Mouse (Mus musculus): ENCODE results near the gene Rorc. TPM values are rescaled to one million over a fixed set of nuclear protein-coding genes. Genes with fewer than 3 reads are reported as not detected.
A peak's percentile ranks its signal among the peaks of the same experiment; 100 is the strongest.

Gene Rorc
- polyA plus RNA-seq, 1 experiment from 2014 or later: 1.0 TPM

- peak overlapping the region; percentile 59 for H3K4me3 ChIP-seq
- 4% methylated on average over 23 of the region's 23 CpGs for WGBS
- peak; percentile 61 for ATAC-seq (replicated peaks)
- peaks cover 15% of the 10 kb centered on the region; the same call in 1 of the 2 replicates for H3K27me3 ChIP-seq
- peaks cover 12% of the 10 kb centered on the region for H3K4me1 ChIP-seq
- peak overlapping the region; percentile 92 for H3K4me2 ChIP-seq (replicated peaks)
- peak overlapping the region; percentile 75 for H3K9ac ChIP-seq (replicated peaks)
- peak overlapping the region; percentile 53 for H3K27ac ChIP-seq (replicated peaks)
- no peaks in the 10 kb centered on the region for H3K9me3 ChIP-seq
- no peaks in the 10 kb centered on the region for H3K36me3 ChIP-seq
Measured at GRCm38 (mm10) chr3:94364154-94364526, 8.5 kb upstream of the Rorc start.

GRCm38 (mm10) chr3:94366761-94367160, 5.8 kb upstream of the Rorc start:
- Histone ChIP-seq H3K9ac (replicated peaks) (no peak overlapping the region), H3K4me1 (peaks cover 16% of the 10 kb centered on the region), H3K27me3 (peaks cover 15% of the 10 kb centered on the region; the same call in 1 of the 2 replicates), H3K36me3 (no peaks in the 10 kb centered on the region), H3K4me3 (no peak overlapping the region), H3K4me2 (replicated peaks) (no peak overlapping the region), H3K9me3 (no peaks in the 10 kb centered on the region), H3K27ac (replicated peaks) (no peak overlapping the region)
- peak; percentile 29 for ATAC-seq (replicated peaks)
- 20% methylated on average over 3 of the region's 3 CpGs for WGBS

- no peaks in the 10 kb centered on the region for H3K36me3 ChIP-seq
- ATAC-seq (replicated peaks): no peak
Measured at GRCm38 (mm10) chr3:94367511-94367910, 5.1 kb upstream of the Rorc start.

GRCm38 (mm10) chr3:94368631-94369030, 4.0 kb upstream of the Rorc start:
- Histone ChIP-seq H3K36me3 (no peaks in the 10 kb centered on the region), H3K4me1 (peaks cover 29% of the 10 kb centered on the region), H3K9me3 (no peaks in the 10 kb centered on the region), H3K27me3 (peaks cover 11% of the 10 kb centered on the region; the same call in 1 of the 2 replicates), H3K9ac (replicated peaks) (no peak overlapping the region), H3K4me3 (no peak overlapping the region), H3K27ac (replicated peaks) (no peak overlapping the region), H3K4me2 (replicated peaks) (no peak overlapping the region)
- ATAC-seq (replicated peaks): no peak
- 65% methylated on average over 6 of the region's 6 CpGs for WGBS

More at GRCm38 (mm10) chr3:94367511-94367910, 5.1 kb upstream of the Rorc start:
- H3K4me2 ChIP-seq (replicated peaks): no peak overlapping the region
- peaks cover 15% of the 10 kb centered on the region; the same call in 1 of the 2 replicates for H3K27me3 ChIP-seq
- 87% methylated on average over 6 of the region's 6 CpGs for WGBS
- H3K9ac ChIP-seq (replicated peaks): no peak overlapping the region
- no peak overlapping the region for H3K27ac ChIP-seq (replicated peaks)
- H3K4me3 ChIP-seq: no peak overlapping the region
- H3K9me3 ChIP-seq: no peaks in the 10 kb centered on the region
- H3K4me1 ChIP-seq: peaks cover 24% of the 10 kb centered on the region

- no peak overlapping the region for H3K4me2 ChIP-seq (replicated peaks)
- 67% methylated on average over 2 of the region's 2 CpGs for WGBS
- no peak for ATAC-seq (replicated peaks)
Measured at GRCm38 (mm10) chr3:94369709-94370108, 2.9 kb upstream of the Rorc start.

GRCm38 (mm10) chr3:94371637-94372036, 957 bp upstream of the Rorc start:
- WGBS: 4% methylated on average over 11 of the region's 11 CpGs
- H3K4me1 ChIP-seq: peaks cover 29% of the 10 kb centered on the region
- no peaks in the 10 kb centered on the region for H3K27me3 ChIP-seq
- H3K36me3 ChIP-seq: no peaks in the 10 kb centered on the region
- no peaks in the 10 kb centered on the region for H3K9me3 ChIP-seq
- no peak overlapping the region for H3K27ac ChIP-seq (replicated peaks)
- peak; percentile 23 for ATAC-seq (replicated peaks)
- peak overlapping the region; percentile 37 for H3K4me2 ChIP-seq (replicated peaks)
- H3K4me3 ChIP-seq: peak overlapping the region; percentile 7; the same call in 1 of the 2 replicates
- 0 out of 2 replicates have a peak overlapping the region, but pooled peaks have one; percentile 13 for H3K9ac ChIP-seq (replicated peaks)

More at GRCm38 (mm10) chr3:94369709-94370108, 2.9 kb upstream of the Rorc start:
- H3K27me3 ChIP-seq: peaks cover 10% of the 10 kb centered on the region; the same call in 1 of the 2 replicates
- no peaks in the 10 kb centered on the region for H3K36me3 ChIP-seq
- H3K9me3 ChIP-seq: no peaks in the 10 kb centered on the region
- no peak overlapping the region for H3K27ac ChIP-seq (replicated peaks)
- peaks cover 29% of the 10 kb centered on the region for H3K4me1 ChIP-seq
- H3K4me3 ChIP-seq: no peak overlapping the region
- no peak overlapping the region for H3K9ac ChIP-seq (replicated peaks)

GRCm38 (mm10) chr3:94372038-94372437, 556 bp upstream of the Rorc start:
- Histone ChIP-seq H3K9me3 (no peaks in the 10 kb centered on the region), H3K4me1 (peaks cover 29% of the 10 kb centered on the region), H3K4me2 (replicated peaks) (peak overlapping the region; percentile 37), H3K9ac (replicated peaks) (0 out of 2 replicates have a peak overlapping the region, but pooled peaks have one; percentile 13), H3K36me3 (no peaks in the 10 kb centered on the region), H3K27ac (replicated peaks) (no peak overlapping the region), H3K4me3 (no peak overlapping the region), H3K27me3 (no peaks in the 10 kb centered on the region)
- 6% methylated on average over 3 of the region's 3 CpGs for WGBS
- no peak for ATAC-seq (replicated peaks)

GRCm38 (mm10) chr3:94373090-94373489, 496 bp downstream of the Rorc start:
- H3K4me1 ChIP-seq: peaks cover 29% of the 10 kb centered on the region
- H3K4me2 ChIP-seq (replicated peaks): peak overlapping the region; percentile 27; the same call in 1 of the 2 replicates
- H3K9me3 ChIP-seq: no peaks in the 10 kb centered on the region
- WGBS: under 1% methylated on average over 10 of the region's 10 CpGs
- ATAC-seq (replicated peaks): peak; percentile 27; the same call in 1 of the 2 replicates
- H3K36me3 ChIP-seq: no peaks in the 10 kb centered on the region
- H3K27me3 ChIP-seq: no peaks in the 10 kb centered on the region
- H3K9ac ChIP-seq (replicated peaks): no peak overlapping the region
- H3K27ac ChIP-seq (replicated peaks): no peak overlapping the region
- H3K4me3 ChIP-seq: no peak overlapping the region; the same call in 1 of the 2 replicates

- no peak overlapping the region for H3K9ac ChIP-seq (replicated peaks)
- H3K36me3 ChIP-seq: no peaks in the 10 kb centered on the region
- peaks cover 29% of the 10 kb centered on the region for H3K4me1 ChIP-seq
- no peak overlapping the region for H3K4me3 ChIP-seq
- no peaks in the 10 kb centered on the region for H3K27me3 ChIP-seq
- H3K27ac ChIP-seq (replicated peaks): no peak overlapping the region
- WGBS: 0% methylated on average over 5 of the region's 5 CpGs
- H3K4me2 ChIP-seq (replicated peaks): peak overlapping the region; percentile 27; the same call in 1 of the 2 replicates
- ATAC-seq (replicated peaks): peak; percentile 51; the same call in 1 of the 2 replicates
- no peaks in the 10 kb centered on the region for H3K9me3 ChIP-seq
Measured at GRCm38 (mm10) chr3:94373597-94374011, 1.0 kb downstream of the Rorc start.

GRCm38 (mm10) chr3:94374636-94375035, 2.0 kb downstream of the Rorc start:
- Histone ChIP-seq H3K4me1 (peaks cover 29% of the 10 kb centered on the region), H3K9ac (replicated peaks) (no peak overlapping the region), H3K4me3 (no peak overlapping the region), H3K9me3 (no peaks in the 10 kb centered on the region), H3K27ac (replicated peaks) (no peak overlapping the region), H3K4me2 (replicated peaks) (no peak overlapping the region), H3K27me3 (no peaks in the 10 kb centered on the region), H3K36me3 (no peaks in the 10 kb centered on the region)
- ATAC-seq (replicated peaks): no peak

GRCm38 (mm10) chr3:94375146-94375545, 2.6 kb downstream of the Rorc start:
- no peaks in the 10 kb centered on the region for H3K36me3 ChIP-seq
- 80% methylated on average over 2 of the region's 2 CpGs for WGBS
- H3K9ac ChIP-seq (replicated peaks): no peak overlapping the region
- H3K4me1 ChIP-seq: peaks cover 29% of the 10 kb centered on the region
- H3K27ac ChIP-seq (replicated peaks): no peak overlapping the region
- ATAC-seq (replicated peaks): no peak
- no peak overlapping the region for H3K4me3 ChIP-seq
- no peaks in the 10 kb centered on the region for H3K27me3 ChIP-seq
- no peaks in the 10 kb centered on the region for H3K9me3 ChIP-seq
- no peak overlapping the region for H3K4me2 ChIP-seq (replicated peaks)

- no peak overlapping the region for H3K9ac ChIP-seq (replicated peaks)
- peaks cover 29% of the 10 kb centered on the region for H3K4me1 ChIP-seq
- no peaks in the 10 kb centered on the region for H3K9me3 ChIP-seq
- no peaks in the 10 kb centered on the region for H3K27me3 ChIP-seq
- 54% methylated on average over 5 of the region's 5 CpGs for WGBS
- H3K4me3 ChIP-seq: no peak overlapping the region
- no peaks in the 10 kb centered on the region for H3K36me3 ChIP-seq
- H3K27ac ChIP-seq (replicated peaks): no peak overlapping the region
- no peak overlapping the region for H3K4me2 ChIP-seq (replicated peaks)
- ATAC-seq (replicated peaks): no peak
Measured at GRCm38 (mm10) chr3:94375861-94376260, 3.3 kb downstream of the Rorc start.
